Mouse (Mus musculus): ENCODE measurements around the gene Golph3l.
"Not testable (repeated sequence)": the region's sequence is repeated elsewhere in the genome, so short reads cannot be mapped to it uniquely, and the experiment has no call there.

DNA sequence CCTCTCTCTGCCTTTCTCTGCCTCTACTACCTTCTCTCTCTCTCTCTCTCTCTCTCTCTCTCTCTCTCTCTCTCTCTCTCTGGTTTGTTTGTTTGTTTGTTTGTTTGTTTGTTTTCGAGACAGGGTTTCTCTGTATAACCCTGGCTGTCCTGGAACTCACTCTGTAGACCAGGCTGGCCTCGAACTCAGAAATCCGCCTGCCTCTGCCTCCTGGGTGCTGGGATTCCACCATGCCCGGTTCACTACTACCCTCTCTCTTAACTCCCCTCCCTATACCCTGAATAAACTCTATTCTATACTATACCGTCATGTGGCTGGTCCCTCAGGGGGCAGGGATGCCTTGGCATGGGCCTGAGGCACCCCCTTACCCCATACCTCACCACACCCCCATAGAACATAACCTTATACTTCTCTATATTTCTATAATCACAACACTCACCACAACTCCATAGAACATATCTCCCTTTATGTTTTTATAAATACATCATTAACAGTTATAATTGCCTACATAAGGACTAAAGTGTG is 35.3 kb downstream of the Golph3l start:
- not testable (repeated sequence) for TF ChIP-seq CTCF (conservative IDR thresholded peaks at IDR 0.05; ENCODE audit: insufficient read depth, insufficient read length, low read depth, low read length); POLR2A (IDR thresholded peaks at IDR 0.05; ENCODE audit: low read depth, low read length)

Data from kidney, adult 2 months (tissue).